Mouse (Mus musculus): ENCODE results near the gene Kctd14. TPM values are rescaled to one million over a fixed set of nuclear protein-coding genes. Genes with fewer than 3 reads are reported as not detected.
"Not testable (repeated sequence)": the region's sequence is repeated elsewhere in the genome, so short reads cannot be mapped to it uniquely, and the experiment has no call there.

Kctd14 gene
- polyA plus RNA-seq, 1 experiment = not detected

DNA sequence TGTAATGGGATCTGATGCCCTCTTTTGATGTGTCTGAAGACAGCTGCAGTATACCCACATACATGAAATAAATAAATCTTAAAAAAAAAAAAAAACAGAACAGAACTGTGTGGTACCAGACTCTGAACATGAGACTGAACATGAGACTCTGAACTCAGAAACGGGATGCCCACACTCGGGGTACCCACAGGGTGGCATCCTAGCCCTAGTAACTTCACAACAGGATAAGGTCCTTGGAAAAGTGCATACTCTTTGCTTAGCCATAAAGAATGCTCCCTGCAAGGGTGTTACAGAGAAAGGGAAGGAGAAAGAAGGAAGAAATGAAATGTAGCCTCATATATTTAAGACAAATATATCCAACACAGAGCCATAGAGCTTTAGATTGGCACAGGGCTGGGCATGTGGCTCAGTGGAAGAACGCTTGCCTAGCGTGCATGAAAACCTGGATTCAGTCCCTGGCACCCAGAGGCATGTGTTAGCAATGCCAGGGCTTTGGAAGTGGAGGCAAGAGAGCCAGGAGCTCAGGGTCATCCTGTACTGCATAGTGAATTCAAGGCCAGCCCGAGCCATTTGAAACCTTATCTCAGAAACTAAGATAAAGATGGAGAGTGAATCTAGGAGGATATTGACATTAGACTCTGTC lies 23.2 kb upstream of the Kctd14 start:
- TF ChIP-seq MYOD1 (IDR thresholded peaks at IDR 0.05; ENCODE audit: control insufficient read depth, insufficient read length, low read depth) (no peak), USF1 (IDR thresholded peaks at IDR 0.05; ENCODE audit: low read depth) (no peak), FOSL1 (IDR thresholded peaks at IDR 0.05; ENCODE audit: insufficient read depth, low read length, poor library complexity, severe bottlenecking) (no peak), MYOG (IDR thresholded peaks at IDR 0.05; ENCODE audit: control insufficient read depth, extremely low read depth, insufficient read length) (no peak), CTCF (IDR thresholded peaks at IDR 0.05; ENCODE audit: control insufficient read depth, insufficient read depth, insufficient read length) (no peak)

GRCm38 (mm10) chr7:97429705-97430104 lies 21.4 kb upstream of the Kctd14 start:
- H3K79me2 ChIP-seq (ENCODE audit: control insufficient read depth, insufficient read depth) = no peaks in the 10 kb centered on the region
- no peaks in the 10 kb centered on the region for H3K27me3 ChIP-seq (ENCODE audit: control insufficient read depth, insufficient read depth, insufficient read length)
- no peak overlapping the region for H3K4me3 ChIP-seq (ENCODE audit: insufficient read depth, poor library complexity, severe bottlenecking)
- no peak overlapping the region for H3ac ChIP-seq (ENCODE audit: control insufficient read depth, insufficient read length, low read depth)
- H3K79me3 ChIP-seq (ENCODE audit: low read depth) = no peaks in the 10 kb centered on the region
- TF ChIP-seq CEBPB (IDR thresholded peaks at IDR 0.05; ENCODE audit: low read depth) (no peak), USF1 (IDR thresholded peaks at IDR 0.05; ENCODE audit: low read depth) (no peak), FOSL1 (IDR thresholded peaks at IDR 0.05; ENCODE audit: insufficient read depth, low read length, poor library complexity, severe bottlenecking) (no peak), MAX (IDR thresholded peaks at IDR 0.05) (no peak), MYOG (IDR thresholded peaks at IDR 0.05; ENCODE audit: control insufficient read depth, extremely low read depth, insufficient read length) (no peak), MYOD1 (IDR thresholded peaks at IDR 0.05; ENCODE audit: control insufficient read depth, insufficient read length, low read depth) (no peak), CTCF (IDR thresholded peaks at IDR 0.05; ENCODE audit: control insufficient read depth, insufficient read depth, insufficient read length) (no peak)
- no peaks in the 10 kb centered on the region for H3K36me3 ChIP-seq (ENCODE audit: control insufficient read depth, insufficient read depth)

More for the DNA sequence above, 23.2 kb upstream of the Kctd14 start:
- Histone ChIP-seq H3K4me3 (ENCODE audit: insufficient read depth, poor library complexity, severe bottlenecking) (no peak overlapping the region), H3ac (ENCODE audit: control insufficient read depth, insufficient read length, low read depth) (no peak overlapping the region), H3K27me3 (ENCODE audit: control insufficient read depth, insufficient read depth, insufficient read length) (no peaks in the 10 kb centered on the region), H3K36me3 (ENCODE audit: control insufficient read depth, insufficient read depth) (no peaks in the 10 kb centered on the region), H3K79me3 (ENCODE audit: low read depth) (no peaks in the 10 kb centered on the region), H3K79me2 (ENCODE audit: control insufficient read depth, insufficient read depth) (no peaks in the 10 kb centered on the region)

GRCm38 (mm10) chr7:97433517-97433916 lies 17.6 kb upstream of the Kctd14 start:
- not testable (repeated sequence) for H3K36me3 ChIP-seq (ENCODE audit: control insufficient read depth, insufficient read depth); H3K79me2 ChIP-seq (ENCODE audit: control insufficient read depth, insufficient read depth); H3ac ChIP-seq (ENCODE audit: control insufficient read depth, insufficient read length, low read depth); H3K79me3 ChIP-seq (ENCODE audit: low read depth); H3K27me3 ChIP-seq (ENCODE audit: control insufficient read depth, insufficient read depth, insufficient read length); H3K4me3 ChIP-seq (ENCODE audit: insufficient read depth, poor library complexity, severe bottlenecking)

DNA sequence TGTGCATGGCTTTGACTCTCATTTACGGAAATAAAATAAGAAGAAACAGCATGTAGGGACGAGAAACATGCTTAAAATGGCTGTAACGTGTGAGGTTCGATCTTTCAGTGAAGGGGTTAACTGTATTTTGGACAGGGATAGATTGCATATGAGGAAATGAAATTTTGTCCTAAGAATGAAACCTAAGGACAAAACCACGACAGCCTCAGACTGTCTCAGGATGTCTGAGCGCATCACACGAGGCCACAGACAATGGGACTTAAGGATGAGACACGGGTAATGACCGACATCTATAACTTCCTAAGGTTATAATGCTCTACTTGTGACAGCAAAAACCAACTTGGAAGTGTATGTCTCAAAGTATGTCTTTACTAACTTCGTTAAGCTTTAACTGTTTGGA lies 16.6 kb upstream of the Kctd14 start:
- H3K36me3 ChIP-seq (ENCODE audit: control insufficient read depth, insufficient read depth) = no peaks in the 10 kb centered on the region
- no peak overlapping the region for H3ac ChIP-seq (ENCODE audit: control insufficient read depth, insufficient read length, low read depth)
- H3K4me3 ChIP-seq (ENCODE audit: insufficient read depth, poor library complexity, severe bottlenecking) = no peak overlapping the region
- no peaks in the 10 kb centered on the region for H3K27me3 ChIP-seq (ENCODE audit: control insufficient read depth, insufficient read depth, insufficient read length)
- TF ChIP-seq CTCF (IDR thresholded peaks at IDR 0.05; ENCODE audit: control insufficient read depth, insufficient read depth, insufficient read length) (no peak), MYOD1 (IDR thresholded peaks at IDR 0.05; ENCODE audit: control insufficient read depth, insufficient read length, low read depth) (no peak), USF1 (IDR thresholded peaks at IDR 0.05; ENCODE audit: low read depth) (no peak), MAX (IDR thresholded peaks at IDR 0.05) (no peak), CEBPB (IDR thresholded peaks at IDR 0.05; ENCODE audit: low read depth) (no peak), MYOG (IDR thresholded peaks at IDR 0.05; ENCODE audit: control insufficient read depth, extremely low read depth, insufficient read length) (no peak), FOSL1 (IDR thresholded peaks at IDR 0.05; ENCODE audit: insufficient read depth, low read length, poor library complexity, severe bottlenecking) (no peak)
- H3K79me2 ChIP-seq (ENCODE audit: control insufficient read depth, insufficient read depth) = no peaks in the 10 kb centered on the region
- H3K79me3 ChIP-seq (ENCODE audit: low read depth) = no peaks in the 10 kb centered on the region

DNA sequence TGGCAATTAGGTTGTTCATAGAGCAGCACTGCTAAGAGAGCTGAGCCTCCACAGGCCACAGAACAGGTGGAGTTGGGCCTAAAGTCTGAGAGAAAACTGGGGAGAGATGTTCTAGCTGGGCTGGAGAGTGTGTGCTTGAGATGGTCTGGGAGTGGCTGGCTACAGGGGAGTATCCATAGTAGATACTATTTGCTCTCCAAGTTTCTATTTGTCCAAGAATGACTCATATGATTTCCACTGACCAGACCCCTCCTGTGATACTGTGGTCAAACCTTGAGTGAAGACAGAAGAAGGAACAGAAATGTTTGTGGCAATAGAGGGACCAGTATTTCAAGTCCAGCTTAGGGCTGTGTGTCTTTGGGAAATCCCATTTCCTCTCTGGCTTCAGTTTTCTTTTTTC lies 12.1 kb upstream of the Kctd14 start:
- Histone ChIP-seq H3K79me3 (ENCODE audit: low read depth) (no peaks in the 10 kb centered on the region), H3K36me3 (ENCODE audit: control insufficient read depth, insufficient read depth) (no peaks in the 10 kb centered on the region), H3K79me2 (ENCODE audit: control insufficient read depth, insufficient read depth) (no peaks in the 10 kb centered on the region), H3ac (ENCODE audit: control insufficient read depth, insufficient read length, low read depth) (no peak overlapping the region), H3K27me3 (ENCODE audit: control insufficient read depth, insufficient read depth, insufficient read length) (no peaks in the 10 kb centered on the region), H3K4me3 (ENCODE audit: insufficient read depth, poor library complexity, severe bottlenecking) (no peak overlapping the region)
- no peak for TF ChIP-seq CEBPB (IDR thresholded peaks at IDR 0.05; ENCODE audit: low read depth)
- no peak for TF ChIP-seq CTCF (IDR thresholded peaks at IDR 0.05; ENCODE audit: control insufficient read depth, insufficient read depth, insufficient read length)
- no peak for TF ChIP-seq MAX (IDR thresholded peaks at IDR 0.05)
- TF ChIP-seq USF1 (IDR thresholded peaks at IDR 0.05; ENCODE audit: low read depth) = no peak
- no peak for TF ChIP-seq FOSL1 (IDR thresholded peaks at IDR 0.05; ENCODE audit: insufficient read depth, low read length, poor library complexity, severe bottlenecking)
- TF ChIP-seq MYOG (IDR thresholded peaks at IDR 0.05; ENCODE audit: control insufficient read depth, extremely low read depth, insufficient read length) = no peak
- TF ChIP-seq MYOD1 (IDR thresholded peaks at IDR 0.05; ENCODE audit: control insufficient read depth, insufficient read length, low read depth) = no peak

- Histone ChIP-seq H3K79me3 (ENCODE audit: low read depth) (no peaks in the 10 kb centered on the region), H3K27me3 (ENCODE audit: control insufficient read depth, insufficient read depth, insufficient read length) (no peaks in the 10 kb centered on the region), H3K79me2 (ENCODE audit: control insufficient read depth, insufficient read depth) (no peaks in the 10 kb centered on the region), H3K4me3 (ENCODE audit: insufficient read depth, poor library complexity, severe bottlenecking) (no peak overlapping the region), H3ac (ENCODE audit: control insufficient read depth, insufficient read length, low read depth) (no peak overlapping the region), H3K36me3 (ENCODE audit: control insufficient read depth, insufficient read depth) (no peaks in the 10 kb centered on the region)
- TF ChIP-seq MAX (IDR thresholded peaks at IDR 0.05) = no peak
- TF ChIP-seq MYOD1 (IDR thresholded peaks at IDR 0.05; ENCODE audit: control insufficient read depth, insufficient read length, low read depth) = no peak
Observed at GRCm38 (mm10) chr7:97446171-97446925, 4.8 kb upstream of the Kctd14 start.

Measured in C2C12 (cell line).